Mouse (Mus musculus) limb, embryonic 11.5 days (tissue): ENCODE data around the gene Insl3. TPM values are rescaled to one million over a fixed set of nuclear protein-coding genes. Genes with fewer than 3 reads are reported as not detected.

Source experiments
- ATAC-seq: fragments of 200-750 bp; cut with Nextera tagmentation; 2 replicates; pipeline ENCODE4 v1.8.0; 2017; ENCODE audit warnings: low read depth; ENCODE audit not compliant: insufficient number of reproducible peaks, low FRiP score, low TSS enrichment
- DNase-seq: peaks from one replicate; pipeline ENCODE4 v3.0.0-alpha.2; 2015; ENCODE audit warnings: low spot score
- H3K27ac ChIP-seq: fragments of 300-500 bp; sonication (generic); replicated peaks from 2 replicates; pipeline ENCODE4 v1.5.1; 2014; ENCODE audit warnings: low read depth, mild to moderate bottlenecking, low read length
- H3K27me3 ChIP-seq: fragments of 300-500 bp; sonication (generic); 2 replicates; pipeline ENCODE4 v1.6.1; 2014; ENCODE audit warnings: mild to moderate bottlenecking, low read length, mixed read lengths; ENCODE audit not compliant: control insufficient read depth, insufficient read depth
- H3K36me3 ChIP-seq: fragments of 300-500 bp; sonication (generic); 2 replicates; pipeline ENCODE4 v1.6.1; 2014; ENCODE audit warnings: mild to moderate bottlenecking, low read length, moderate library complexity, mixed read lengths; ENCODE audit not compliant: control insufficient read depth, insufficient read depth
- H3K4me1 ChIP-seq: fragments of 300-500 bp; sonication (generic); 2 replicates; pipeline ENCODE4 v1.6.1; 2014; ENCODE audit warnings: low read length, mixed read lengths; ENCODE audit not compliant: control insufficient read depth, insufficient read depth
- H3K4me2 ChIP-seq: fragments of 300-500 bp; sonication (generic); 2 replicates; pipeline ENCODE4 v1.6.1; 2014; ENCODE audit warnings: low read depth, mild to moderate bottlenecking, moderate library complexity; ENCODE audit not compliant: severe bottlenecking
- H3K4me3 ChIP-seq: fragments of 300-500 bp; sonication (generic); 2 replicates; pipeline ENCODE4 v1.5.1; 2014; ENCODE audit warnings: low read depth, low read length
- H3K9ac ChIP-seq: fragments of 300-500 bp; sonication (generic); 2 replicates; pipeline ENCODE4 v1.6.1; 2014; ENCODE audit warnings: mild to moderate bottlenecking, low read length
- H3K9me3 ChIP-seq: fragments of 300-500 bp; sonication (generic); 2 replicates; pipeline ENCODE4 v1.6.1; 2016; ENCODE audit warnings: low read length; ENCODE audit not compliant: control insufficient read depth
- WGBS: fragments of 180-500 bp; shearing (Covaris S2); extraction: QIAGEN DNeasy Blood & Tissue Kit; methylation state at CpG from one replicate; pipeline ENCODE4 v1.1.7; 2014; 5-methylcytosine and 5-hydroxymethylcytosine counted together
- polyA plus RNA-seq: library from polyadenylated mRNA; unstranded; fragments of >200 nt; fragmentation: Nextera tagmentation; extraction: Ambion mirVana; gene quantifications from 2 replicates; pipeline ENCODE4 v1.2.1, GENCODE M21; 2014

The Insl3 gene
- polyA plus RNA-seq, 1 experiment from 2014 or later = not detected

GRCm38 (mm10) chr8:71672168-71672735 is 16.8 kb upstream of the Insl3 start:
- H3K4me3 ChIP-seq = no peak overlapping the region
- H3K4me1 ChIP-seq = peaks cover 18% of the 10 kb centered on the region
- ATAC-seq (no peak), DNase-seq (no peak)
- H3K27ac ChIP-seq = no peak overlapping the region
- no peaks in the 10 kb centered on the region for H3K36me3 ChIP-seq
- peaks cover 23% of the 10 kb centered on the region for H3K27me3 ChIP-seq
- WGBS = 56% methylated on average over 6 of the region's 6 CpGs
- H3K9me3 ChIP-seq = no peaks in the 10 kb centered on the region
- peak overlapping the region; percentile 90 for H3K4me2 ChIP-seq
- no peak overlapping the region for H3K9ac ChIP-seq

- ATAC-seq = no peak
- no peak overlapping the region for H3K9ac ChIP-seq
These were observed 14.9 kb upstream of the Insl3 start for GRCm38 (mm10) chr8:71674071-71674470.

GRCm38 (mm10) chr8:71675456-71676019 is 13.5 kb upstream of the Insl3 start:
- Histone ChIP-seq H3K9ac (no peak overlapping the region), H3K27me3 (peaks cover 41% of the 10 kb centered on the region), H3K4me1 (peaks cover 13% of the 10 kb centered on the region; the same call in 1 of the 2 replicates), H3K4me3 (no peak overlapping the region), H3K36me3 (no peaks in the 10 kb centered on the region; the same call in 1 of the 2 replicates), H3K4me2 (peak overlapping the region; percentile 91; the same call in 1 of the 2 replicates), H3K9me3 (no peaks in the 10 kb centered on the region), H3K27ac (no peak overlapping the region)
- DNase-seq (no peak), ATAC-seq (no peak)
- WGBS = 30% methylated on average over 9 of the region's 9 CpGs

More at GRCm38 (mm10) chr8:71674071-71674470, 14.9 kb upstream of the Insl3 start:
- 82% methylated on average over 2 of the region's 2 CpGs for WGBS
- Histone ChIP-seq H3K27me3 (peaks cover 35% of the 10 kb centered on the region), H3K4me1 (peaks cover 9% of the 10 kb centered on the region; the same call in 1 of the 2 replicates), H3K36me3 (no peaks in the 10 kb centered on the region; the same call in 1 of the 2 replicates), H3K9me3 (no peaks in the 10 kb centered on the region), H3K4me3 (no peak overlapping the region), H3K4me2 (no peak overlapping the region), H3K27ac (no peak overlapping the region)
- no peak for DNase-seq

GRCm38 (mm10) chr8:71676020-71676741 is 12.8 kb upstream of the Insl3 start, which contains the start of gene Jak3:
Gene Jak3 (plus strand): TSS chr8:71676296.
- DNase-seq = peak; percentile 64
- Histone ChIP-seq H3K9ac (peak within 1 kb of the TSS; percentile 61), H3K27ac (no peak within 1 kb of the TSS), H3K4me3 (peak within 1 kb of the TSS; percentile 61), H3K9me3 (no peaks in the 10 kb centered on the region), H3K4me2 (peak within 1 kb of the TSS; percentile 91), H3K36me3 (no peaks in the 10 kb centered on the region; the same call in 1 of the 2 replicates), H3K4me1 (peaks cover 9% of the 10 kb centered on the region; the same call in 1 of the 2 replicates), H3K27me3 (peaks cover 43% of the 10 kb centered on the region)
- 3% methylated on average over 40 of the region's 40 CpGs for WGBS
- no peak for ATAC-seq

- Histone ChIP-seq H3K9me3 (no peaks in the 10 kb centered on the region), H3K36me3 (no peaks in the 10 kb centered on the region; the same call in 1 of the 2 replicates), H3K4me2 (peak overlapping the region; percentile 91), H3K27me3 (peaks cover 50% of the 10 kb centered on the region), H3K4me1 (0 out of 2 replicates have a peak, but pooled peaks cover 5% of the 10 kb centered on the region), H3K27ac (no peak overlapping the region), H3K9ac (no peak overlapping the region), H3K4me3 (peak overlapping the region; percentile 61; the same call in 1 of the 2 replicates)
- 52% methylated on average over 9 of the region's 9 CpGs for WGBS
- ATAC-seq (no peak), DNase-seq (no peak)
These were observed 12.2 kb upstream of the Insl3 start for GRCm38 (mm10) chr8:71676803-71677202.

GRCm38 (mm10) chr8:71677555-71677954 is 11.5 kb upstream of the Insl3 start:
- no peaks in the 10 kb centered on the region; the same call in 1 of the 2 replicates for H3K36me3 ChIP-seq

GRCm38 (mm10) chr8:71678216-71678615 is 10.8 kb upstream of the Insl3 start:
- WGBS = 54% methylated on average over 4 of the region's 4 CpGs
- no peak overlapping the region for H3K4me3 ChIP-seq

More at GRCm38 (mm10) chr8:71677555-71677954, 11.5 kb upstream of the Insl3 start:
- H3K9ac ChIP-seq = no peak overlapping the region
- no peak overlapping the region for H3K27ac ChIP-seq
- H3K27me3 ChIP-seq = peaks cover 57% of the 10 kb centered on the region
- DNase-seq (no peak), ATAC-seq (no peak)
- H3K4me1 ChIP-seq = 0 out of 2 replicates have a peak, but pooled peaks cover 4% of the 10 kb centered on the region
- no peaks in the 10 kb centered on the region for H3K9me3 ChIP-seq
- no peak overlapping the region for H3K4me2 ChIP-seq
- no peak overlapping the region for H3K4me3 ChIP-seq

GRCm38 (mm10) chr8:71679116-71679515 is 9.9 kb upstream of the Insl3 start:
- peaks cover 73% of the 10 kb centered on the region for H3K27me3 ChIP-seq
- 0 out of 2 replicates have a peak, but pooled peaks cover 4% of the 10 kb centered on the region for H3K4me1 ChIP-seq
- no peak overlapping the region for H3K27ac ChIP-seq
- WGBS = 8% methylated on average over 16 of the region's 16 CpGs
- DNase-seq (no peak), ATAC-seq (no peak)
- H3K9me3 ChIP-seq = no peaks in the 10 kb centered on the region
- no peaks in the 10 kb centered on the region; the same call in 1 of the 2 replicates for H3K36me3 ChIP-seq
- H3K4me3 ChIP-seq = peak overlapping the region; percentile 4
- no peak overlapping the region for H3K9ac ChIP-seq
- H3K4me2 ChIP-seq = peak overlapping the region; percentile 33

More at GRCm38 (mm10) chr8:71678216-71678615, 10.8 kb upstream of the Insl3 start:
- Histone ChIP-seq H3K4me2 (no peak overlapping the region), H3K9me3 (no peaks in the 10 kb centered on the region), H3K27me3 (peaks cover 64% of the 10 kb centered on the region), H3K9ac (no peak overlapping the region), H3K27ac (no peak overlapping the region), H3K36me3 (no peaks in the 10 kb centered on the region; the same call in 1 of the 2 replicates), H3K4me1 (0 out of 2 replicates have a peak, but pooled peaks cover 4% of the 10 kb centered on the region)
- no peak for ATAC-seq
- DNase-seq = no peak
